Mouse (Mus musculus) erythroblast, embryonic 14.5 days (primary cell): ENCODE data around the gene Ubxn1. TPM values are rescaled to one million over a fixed set of nuclear protein-coding genes. Genes with fewer than 3 reads are reported as not detected.

Experiments used
- H3K27me3 ChIP-seq: 2 replicates; pipeline ENCODE4 v1.6.1; 2012; ENCODE audit warnings: inconsistent platforms; ENCODE audit not compliant: control insufficient read depth
- H3K36me3 ChIP-seq: 2 replicates; pipeline ENCODE4 v1.6.1; 2012; ENCODE audit warnings: mild to moderate bottlenecking, inconsistent platforms; ENCODE audit not compliant: control insufficient read depth
- H3K4me1 ChIP-seq: 2 replicates; pipeline ENCODE4 v1.6.1; 2012; ENCODE audit warnings: inconsistent platforms; ENCODE audit not compliant: control insufficient read depth
- H3K4me3 ChIP-seq: replicated peaks from 2 replicates; pipeline ENCODE3; 2012; ENCODE audit warnings: moderate library complexity, mild to moderate bottlenecking, inconsistent platforms
- H3K9me3 ChIP-seq: 2 replicates; pipeline ENCODE4 v1.6.1; 2012; ENCODE audit warnings: low read length, inconsistent platforms, mixed read lengths; ENCODE audit not compliant: control insufficient read depth
- GATA1 ChIP-seq: IDR thresholded peaks from 2 replicates; pipeline ENCODE4 v1.6.1; 2012; ENCODE audit warnings: low read length, inconsistent platforms, mixed read lengths
- TAL1 ChIP-seq: IDR thresholded peaks from 3 replicates; pipeline ENCODE4 v1.6.1; 2012; ENCODE audit warnings: low read length, inconsistent platforms, mixed read lengths
- polyA plus RNA-seq: library from polyadenylated mRNA; stranded (reverse); fragments of >175 nt; gene quantifications from 2 replicates; pipeline ENCODE4 v1.2.3, GENCODE M21; 2012

Ubxn1 gene
- polyA plus RNA-seq, 1 experiment = 19.4 TPM

GRCm38 (mm10) chr19:8839103-8839907, 32.0 kb upstream of the Ubxn1 start, which contains the start of gene Gng3:
Gene Gng3 (minus strand): TSS chr19:8839194.
- H3K4me1 ChIP-seq = peaks cover 51% of the 10 kb centered on the region
- H3K27me3 ChIP-seq = no peaks in the 10 kb centered on the region
- H3K9me3 ChIP-seq = no peaks in the 10 kb centered on the region
- H3K36me3 ChIP-seq = peaks cover 44% of the 10 kb centered on the region
- TF ChIP-seq TAL1 (no peak), GATA1 (no peak)
- peak within 1 kb of the TSS; percentile 86 for H3K4me3 ChIP-seq

GRCm38 (mm10) chr19:8839908-8840791, 31.1 kb upstream of the Ubxn1 start:
- Histone ChIP-seq H3K36me3 (peaks cover 39% of the 10 kb centered on the region), H3K4me3 (peak overlapping the region; percentile 71)
- TF ChIP-seq GATA1 (no peak), TAL1 (no peak)

GRCm38 (mm10) chr19:8841012-8841411, 30.3 kb upstream of the Ubxn1 start:
- peaks cover 49% of the 10 kb centered on the region for H3K4me1 ChIP-seq

More at GRCm38 (mm10) chr19:8839908-8840791, 31.1 kb upstream of the Ubxn1 start:
- Histone ChIP-seq H3K9me3 (no peaks in the 10 kb centered on the region), H3K4me1 (peaks cover 51% of the 10 kb centered on the region), H3K27me3 (no peaks in the 10 kb centered on the region)

GRCm38 (mm10) chr19:8842961-8843360, 28.3 kb upstream of the Ubxn1 start:
- H3K9me3 ChIP-seq = no peaks in the 10 kb centered on the region
- H3K4me3 ChIP-seq = no peak overlapping the region
- H3K36me3 ChIP-seq = peaks cover 55% of the 10 kb centered on the region
- TF ChIP-seq TAL1 = no peak
- H3K27me3 ChIP-seq = no peaks in the 10 kb centered on the region
- peaks cover 35% of the 10 kb centered on the region for H3K4me1 ChIP-seq

More at GRCm38 (mm10) chr19:8841012-8841411, 30.3 kb upstream of the Ubxn1 start:
- peaks cover 39% of the 10 kb centered on the region for H3K36me3 ChIP-seq
- H3K9me3 ChIP-seq = no peaks in the 10 kb centered on the region
- H3K4me3 ChIP-seq = peak overlapping the region; percentile 71
- TF ChIP-seq GATA1 = no peak
- TF ChIP-seq TAL1 = no peak
- no peaks in the 10 kb centered on the region for H3K27me3 ChIP-seq

- Histone ChIP-seq H3K36me3 (peaks cover 63% of the 10 kb centered on the region), H3K4me1 (peaks cover 19% of the 10 kb centered on the region), H3K4me3 (no peak overlapping the region), H3K9me3 (no peaks in the 10 kb centered on the region), H3K27me3 (no peaks in the 10 kb centered on the region)
- TF ChIP-seq TAL1 (no peak), GATA1 (no peak)
These were observed 26.7 kb upstream of the Ubxn1 start for GRCm38 (mm10) chr19:8844371-8845129.

GRCm38 (mm10) chr19:8848356-8848755, 22.9 kb upstream of the Ubxn1 start:
- Histone ChIP-seq H3K4me1 (peaks cover 8% of the 10 kb centered on the region), H3K27me3 (peaks cover 9% of the 10 kb centered on the region), H3K9me3 (no peaks in the 10 kb centered on the region), H3K36me3 (peaks cover 45% of the 10 kb centered on the region), H3K4me3 (no peak overlapping the region)
- TF ChIP-seq GATA1 (no peak), TAL1 (no peak)

- peaks cover 11% of the 10 kb centered on the region for H3K27me3 ChIP-seq
- no peaks in the 10 kb centered on the region for H3K9me3 ChIP-seq
- H3K36me3 ChIP-seq = peaks cover 34% of the 10 kb centered on the region
- peaks cover 8% of the 10 kb centered on the region for H3K4me1 ChIP-seq
- H3K4me3 ChIP-seq = no peak within 1 kb of the TSS
- TF ChIP-seq GATA1 (no peak), TAL1 (no peak)
These were observed 20.8 kb upstream of the Ubxn1 start, which contains the start of gene Lrrn4cl for GRCm38 (mm10) chr19:8850402-8850901. Gene Lrrn4cl (plus strand): TSS chr19:8850768.

- H3K4me3 ChIP-seq = no peak overlapping the region
- H3K36me3 ChIP-seq = peaks cover 22% of the 10 kb centered on the region
- no peak for TF ChIP-seq GATA1
- TF ChIP-seq TAL1 = no peak
- H3K27me3 ChIP-seq = peaks cover 11% of the 10 kb centered on the region
- peaks cover 8% of the 10 kb centered on the region for H3K4me1 ChIP-seq
- H3K9me3 ChIP-seq = no peaks in the 10 kb centered on the region
These were observed 19.7 kb upstream of the Ubxn1 start for GRCm38 (mm10) chr19:8851639-8852038.
